Mouse (Mus musculus) forebrain, embryonic 13.5 days (tissue): Measurements from ENCODE around the gene Fbxl14. TPM values are rescaled to one million over a fixed set of nuclear protein-coding genes. Genes with fewer than 3 reads are reported as not detected.

Experiments used
- ATAC-seq: fragments of 200-750 bp; cut with Nextera tagmentation; 2 replicates; pipeline ENCODE4 v1.8.0; 2017
- H3K27ac ChIP-seq: fragments of 300-500 bp; sonication (generic); 2 replicates; pipeline ENCODE4 v1.5.1; 2015; ENCODE audit warnings: inconsistent platforms, mild to moderate bottlenecking, moderate library complexity
- H3K27me3 ChIP-seq: fragments of 300-500 bp; sonication (generic); 2 replicates; pipeline ENCODE4 v1.6.1; 2015; ENCODE audit warnings: mild to moderate bottlenecking, inconsistent platforms
- H3K36me3 ChIP-seq: fragments of 300-500 bp; sonication (generic); 2 replicates; pipeline ENCODE4 v1.6.1; 2015; ENCODE audit warnings: mild to moderate bottlenecking, inconsistent platforms; ENCODE audit not compliant: poor library complexity, severe bottlenecking
- H3K4me1 ChIP-seq: fragments of 300-500 bp; sonication (generic); 2 replicates; pipeline ENCODE4 v1.6.1; 2015; ENCODE audit warnings: inconsistent platforms
- H3K4me2 ChIP-seq: fragments of 300-500 bp; sonication (generic); 2 replicates; pipeline ENCODE4 v1.6.1; 2015; ENCODE audit warnings: inconsistent platforms, mild to moderate bottlenecking, moderate library complexity
- H3K4me3 ChIP-seq: fragments of 300-500 bp; sonication (generic); 2 replicates; pipeline ENCODE4 v1.5.1; 2015; ENCODE audit warnings: mild to moderate bottlenecking, inconsistent platforms
- H3K9ac ChIP-seq: fragments of 300-500 bp; sonication (generic); 2 replicates; pipeline ENCODE4 v1.6.1; 2015; ENCODE audit warnings: mild to moderate bottlenecking, inconsistent platforms
- H3K9me3 ChIP-seq: fragments of 300-500 bp; sonication (generic); replicated peaks from 2 replicates; pipeline ENCODE4 v1.6.1; 2016; ENCODE audit warnings: inconsistent platforms
- WGBS: fragments of 180-500 bp; shearing (Covaris S2); methylation state at CpG from one replicate; pipeline ENCODE4 v1.1.7; 2015; 5-methylcytosine and 5-hydroxymethylcytosine counted together
- polyA plus RNA-seq: library from polyadenylated mRNA; unstranded; fragments of >200 nt; fragmentation: Nextera tagmentation; extraction: Ambion mirVana; gene quantifications from 2 replicates; pipeline ENCODE4 v1.2.1, GENCODE M21; 2015

Gene Fbxl14
- polyA plus RNA-seq, 1 experiment from 2014 or later: 4.2 TPM

DNA sequence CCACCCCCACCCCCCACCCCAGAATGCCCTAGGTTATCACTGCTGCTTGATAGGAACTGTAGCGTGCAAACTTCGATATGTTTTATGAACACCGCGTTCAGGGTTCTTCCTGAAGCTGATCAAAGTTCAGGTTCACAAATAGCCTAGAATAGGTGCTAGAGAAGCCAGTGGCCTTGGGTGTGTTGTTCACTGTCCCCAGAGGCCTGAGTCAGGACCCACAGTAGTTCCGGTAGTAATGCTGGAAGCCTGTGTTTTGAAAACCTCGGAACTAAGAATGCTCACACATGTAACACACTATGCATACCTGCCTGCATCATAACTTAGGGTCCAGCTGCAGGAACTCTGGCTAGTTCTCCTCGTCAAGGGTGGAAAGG lies 7.6 kb downstream of the Fbxl14 start:
- 89% methylated on average over 7 of the region's 7 CpGs for WGBS
- Histone ChIP-seq H3K27ac (no peak overlapping the region), H3K36me3 (peaks cover 13% of the 10 kb centered on the region), H3K4me1 (peaks cover 61% of the 10 kb centered on the region), H3K27me3 (no peaks in the 10 kb centered on the region), H3K9me3 (no peaks in the 10 kb centered on the region), H3K4me2 (no peak overlapping the region), H3K4me3 (no peak overlapping the region), H3K9ac (no peak overlapping the region)
- ATAC-seq: no peak

- Histone ChIP-seq H3K27me3 (no peaks in the 10 kb centered on the region), H3K9me3 (no peaks in the 10 kb centered on the region), H3K4me2 (no peak overlapping the region), H3K4me1 (peaks cover 62% of the 10 kb centered on the region), H3K36me3 (peaks cover 13% of the 10 kb centered on the region), H3K4me3 (no peak overlapping the region), H3K9ac (no peak overlapping the region), H3K27ac (no peak overlapping the region)
- no peak for ATAC-seq
- WGBS: 90% methylated on average over 9 of the region's 9 CpGs
Observed at GRCm38 (mm10) chr6:119487619-119488018, 8.2 kb downstream of the Fbxl14 start.

DNA sequence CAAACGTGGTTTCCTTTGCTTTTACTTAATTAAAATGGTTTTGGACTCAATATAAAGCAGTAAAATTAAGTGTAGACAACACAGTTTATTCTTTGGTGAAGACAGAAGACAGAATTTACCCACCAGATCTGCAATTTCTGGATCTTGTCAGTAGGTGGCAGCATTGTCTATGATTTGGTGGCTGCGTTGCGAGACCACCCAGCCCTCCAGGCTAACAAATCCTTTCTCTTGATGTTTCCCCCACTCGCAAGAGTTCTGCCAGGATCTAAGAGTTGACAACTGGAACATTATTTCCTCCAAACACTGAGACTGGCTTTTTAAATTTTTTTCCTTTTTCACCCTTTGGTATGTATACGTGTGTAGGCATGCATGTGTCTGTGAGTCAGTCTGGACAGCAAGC lies 10.3 kb downstream of the Fbxl14 start:
- peak; percentile 54 for ATAC-seq
- H3K4me3 ChIP-seq: no peak overlapping the region
- no peaks in the 10 kb centered on the region for H3K9me3 ChIP-seq
- H3K27me3 ChIP-seq: no peaks in the 10 kb centered on the region
- H3K9ac ChIP-seq: no peak overlapping the region
- peaks cover under 1% of the 10 kb centered on the region; the same call in 1 of the 2 replicates for H3K36me3 ChIP-seq
- WGBS: 5% methylated on average over 5 of the region's 5 CpGs
- no peak overlapping the region for H3K4me2 ChIP-seq
- H3K27ac ChIP-seq: no peak overlapping the region
- H3K4me1 ChIP-seq: peaks cover 49% of the 10 kb centered on the region

GRCm38 (mm10) chr6:119490549-119490948 lies 11.1 kb downstream of the Fbxl14 start:
- 6% methylated on average over 11 of the region's 11 CpGs for WGBS
- no peaks in the 10 kb centered on the region for H3K27me3 ChIP-seq
- H3K9ac ChIP-seq: peak overlapping the region; percentile 34; the same call in 1 of the 2 replicates
- no peak overlapping the region for H3K4me3 ChIP-seq
- no peaks in the 10 kb centered on the region for H3K36me3 ChIP-seq
- 0 out of 2 replicates have a peak, but pooled peaks have one; percentile 16 for ATAC-seq
- peaks cover 42% of the 10 kb centered on the region for H3K4me1 ChIP-seq
- no peak overlapping the region for H3K27ac ChIP-seq
- peak overlapping the region; percentile 46 for H3K4me2 ChIP-seq
- no peaks in the 10 kb centered on the region for H3K9me3 ChIP-seq

DNA sequence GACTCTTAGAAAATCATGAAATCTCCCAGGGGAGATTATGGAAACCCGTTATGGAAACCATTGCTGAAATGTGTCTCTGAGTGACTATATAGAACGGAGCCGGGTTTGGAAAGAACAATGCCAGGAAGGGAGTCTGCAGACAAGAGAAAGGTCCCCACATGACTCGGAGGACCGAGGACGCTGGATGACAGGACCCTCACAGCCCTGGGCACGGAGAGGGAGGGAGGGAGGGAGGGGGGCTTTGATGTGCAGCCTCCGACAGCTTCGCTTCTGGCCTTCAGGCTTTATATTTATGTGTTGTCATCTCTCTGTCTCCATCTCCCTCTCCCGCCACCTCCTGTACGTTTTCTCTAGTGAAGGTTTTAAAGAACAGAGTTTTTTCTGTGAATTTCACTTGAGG lies 11.5 kb downstream of the Fbxl14 start:
- 10% methylated on average over 11 of the region's 11 CpGs for WGBS
- ATAC-seq: no peak
- Histone ChIP-seq H3K9ac (peak overlapping the region; percentile 34; the same call in 1 of the 2 replicates), H3K4me2 (peak overlapping the region; percentile 46), H3K4me1 (peaks cover 38% of the 10 kb centered on the region), H3K36me3 (no peaks in the 10 kb centered on the region), H3K27ac (no peak overlapping the region), H3K9me3 (no peaks in the 10 kb centered on the region), H3K4me3 (no peak overlapping the region), H3K27me3 (no peaks in the 10 kb centered on the region)

- H3K9ac ChIP-seq: no peak overlapping the region
- no peaks in the 10 kb centered on the region for H3K36me3 ChIP-seq
- no peaks in the 10 kb centered on the region for H3K9me3 ChIP-seq
- ATAC-seq: peak; percentile 44; the same call in 1 of the 2 replicates
- H3K4me3 ChIP-seq: no peak overlapping the region
- 7% methylated on average over 9 of the region's 9 CpGs for WGBS
- H3K4me2 ChIP-seq: 0 out of 2 replicates have a peak overlapping the region, but pooled peaks have one; percentile 3
- H3K4me1 ChIP-seq: peaks cover 34% of the 10 kb centered on the region
- no peaks in the 10 kb centered on the region for H3K27me3 ChIP-seq
- peak overlapping the region; percentile 45 for H3K27ac ChIP-seq
Observed at GRCm38 (mm10) chr6:119491997-119492629, 12.6 kb downstream of the Fbxl14 start.

DNA sequence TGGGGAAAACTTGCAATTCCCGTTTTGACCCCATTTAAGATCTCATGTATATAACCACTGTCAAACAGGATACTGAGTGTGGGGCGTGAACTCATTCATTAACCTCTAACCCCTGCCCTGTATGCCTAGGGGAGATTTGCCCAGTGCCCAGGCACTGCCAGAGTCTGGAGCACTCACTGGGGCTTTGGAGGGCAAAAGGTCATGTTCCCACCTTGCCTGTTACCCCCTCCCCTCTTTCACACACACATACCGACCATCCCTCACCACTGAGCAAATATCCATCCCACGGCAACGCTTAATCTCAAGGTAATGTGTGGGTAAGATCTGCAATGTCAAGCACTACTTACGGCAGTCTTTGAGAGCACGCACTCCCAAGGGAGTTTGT lies 13.2 kb downstream of the Fbxl14 start:
- ATAC-seq: no peak; the same call in 1 of the 2 replicates
- H3K9me3 ChIP-seq: no peaks in the 10 kb centered on the region
- H3K4me1 ChIP-seq: peaks cover 34% of the 10 kb centered on the region
- H3K36me3 ChIP-seq: no peaks in the 10 kb centered on the region
- H3K27ac ChIP-seq: peak overlapping the region; percentile 45; the same call in 1 of the 2 replicates
- WGBS: 3% methylated on average over 7 of the region's 7 CpGs
- H3K9ac ChIP-seq: 0 out of 2 replicates have a peak overlapping the region, but pooled peaks have one; percentile 12
- no peak overlapping the region for H3K4me3 ChIP-seq
- no peaks in the 10 kb centered on the region for H3K27me3 ChIP-seq
- 0 out of 2 replicates have a peak overlapping the region, but pooled peaks have one; percentile 3 for H3K4me2 ChIP-seq

DNA sequence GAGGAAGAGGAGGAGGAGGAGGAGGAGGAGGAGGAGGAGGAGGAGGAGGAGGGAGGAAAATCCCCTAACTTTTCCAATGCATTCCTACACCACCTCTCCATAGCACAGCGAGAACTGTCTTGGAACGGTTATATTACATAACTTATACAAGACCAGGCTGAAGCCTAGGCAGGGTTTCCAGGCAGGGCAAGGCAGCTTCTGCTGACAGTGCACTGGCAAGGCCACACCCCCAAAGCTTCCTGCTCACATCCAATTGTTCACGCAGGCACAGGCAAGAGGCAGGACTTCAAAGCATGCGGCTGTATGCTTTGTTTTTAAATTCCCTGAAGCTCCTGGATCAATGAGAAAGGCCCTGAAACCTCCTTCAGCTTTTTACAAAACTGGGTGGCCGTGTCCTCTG lies 19.8 kb downstream of the Fbxl14 start:
- Histone ChIP-seq H3K27ac (no peak overlapping the region), H3K27me3 (no peaks in the 10 kb centered on the region), H3K4me2 (no peak overlapping the region), H3K9me3 (no peaks in the 10 kb centered on the region), H3K9ac (no peak overlapping the region), H3K36me3 (no peaks in the 10 kb centered on the region), H3K4me1 (peaks cover 13% of the 10 kb centered on the region; the same call in 1 of the 2 replicates), H3K4me3 (no peak overlapping the region)
- no peak for ATAC-seq
- 25% methylated on average over 5 of the region's 5 CpGs for WGBS

DNA sequence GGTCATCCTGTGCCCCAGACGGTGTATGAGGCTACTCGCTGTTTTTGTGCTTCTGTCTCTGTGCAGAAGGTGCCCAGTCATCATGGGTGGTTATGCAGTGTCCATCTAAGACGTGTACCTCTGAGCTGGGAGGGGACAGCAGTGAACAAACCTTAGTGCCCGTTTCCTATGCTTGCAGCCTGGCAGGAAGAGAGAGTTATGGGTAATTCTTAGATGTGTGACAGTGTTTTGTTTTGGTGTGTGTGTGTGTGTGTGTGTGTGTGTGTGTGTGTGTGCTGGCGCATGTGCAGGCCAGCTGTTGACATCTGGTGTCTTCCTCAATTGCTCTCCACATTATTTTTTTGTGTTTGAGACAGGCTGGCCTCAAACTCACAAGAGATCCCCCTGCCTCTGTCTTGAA lies 20.6 kb downstream of the Fbxl14 start:
- H3K4me2 ChIP-seq: no peak overlapping the region
- no peaks in the 10 kb centered on the region for H3K9me3 ChIP-seq
- no peaks in the 10 kb centered on the region for H3K36me3 ChIP-seq
- no peak for ATAC-seq
- H3K9ac ChIP-seq: no peak overlapping the region
- H3K4me3 ChIP-seq: no peak overlapping the region
- H3K27me3 ChIP-seq: no peaks in the 10 kb centered on the region
- H3K27ac ChIP-seq: 0 out of 2 replicates have a peak overlapping the region, but pooled peaks have one; percentile 20
- WGBS: 60% methylated on average over 5 of the region's 5 CpGs
- peaks cover 13% of the 10 kb centered on the region; the same call in 1 of the 2 replicates for H3K4me1 ChIP-seq

GRCm38 (mm10) chr6:119502031-119502430 lies 22.6 kb downstream of the Fbxl14 start:
- WGBS: 60% methylated on average over 9 of the region's 9 CpGs
- no peaks in the 10 kb centered on the region for H3K27me3 ChIP-seq
- no peak for ATAC-seq
- H3K36me3 ChIP-seq: no peaks in the 10 kb centered on the region
- no peak overlapping the region for H3K4me3 ChIP-seq
- no peaks in the 10 kb centered on the region for H3K9me3 ChIP-seq
- peaks cover 13% of the 10 kb centered on the region; the same call in 1 of the 2 replicates for H3K4me1 ChIP-seq
- H3K4me2 ChIP-seq: no peak overlapping the region
- H3K9ac ChIP-seq: no peak overlapping the region
- no peak overlapping the region for H3K27ac ChIP-seq

GRCm38 (mm10) chr6:119504756-119505155 lies 25.3 kb downstream of the Fbxl14 start:
- no peak overlapping the region for H3K4me3 ChIP-seq
- 91% methylated on average over 8 of the region's 8 CpGs for WGBS
- ATAC-seq: no peak
- no peaks in the 10 kb centered on the region for H3K27me3 ChIP-seq
- H3K36me3 ChIP-seq: no peaks in the 10 kb centered on the region
- no peak overlapping the region for H3K9ac ChIP-seq
- no peak overlapping the region for H3K4me2 ChIP-seq
- no peaks in the 10 kb centered on the region for H3K9me3 ChIP-seq
- peaks cover 5% of the 10 kb centered on the region; the same call in 1 of the 2 replicates for H3K4me1 ChIP-seq
- H3K27ac ChIP-seq: no peak overlapping the region

DNA sequence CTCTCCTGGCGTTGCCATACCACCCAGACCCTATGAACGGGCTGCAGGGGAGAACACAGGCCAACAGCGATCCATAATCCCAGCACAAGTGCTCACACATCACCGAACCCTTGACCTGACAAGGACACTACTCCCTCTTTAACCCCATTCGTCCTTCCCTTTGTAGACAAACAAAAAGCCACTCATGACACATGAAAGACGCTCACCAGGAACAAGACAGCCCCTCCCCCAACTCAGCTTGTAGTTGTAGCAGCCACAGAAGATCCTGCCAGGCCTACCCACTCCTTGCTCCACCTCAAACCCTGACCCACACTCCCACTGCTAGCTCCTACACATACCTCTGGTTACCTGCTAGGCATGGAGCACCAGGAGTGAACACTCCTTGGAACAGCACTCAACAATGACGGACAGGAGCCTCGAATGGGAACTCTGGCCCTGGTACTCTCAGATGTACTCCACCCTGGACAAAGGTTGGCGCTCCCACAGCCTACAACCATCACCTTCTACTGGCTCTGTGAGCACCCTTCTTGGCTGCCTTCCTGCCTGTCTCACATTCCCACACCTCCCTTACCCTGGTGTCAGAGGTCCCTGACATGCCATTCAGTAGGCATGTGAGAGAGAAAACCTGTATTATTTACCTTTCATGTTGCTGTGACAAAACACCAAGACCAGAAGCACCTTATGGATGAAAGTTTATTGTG lies 26.2 kb downstream of the Fbxl14 start:
- H3K27me3 ChIP-seq: no peaks in the 10 kb centered on the region
- no peak overlapping the region for H3K4me2 ChIP-seq
- ATAC-seq: no peak
- H3K9ac ChIP-seq: no peak overlapping the region
- no peak overlapping the region for H3K4me3 ChIP-seq
- no peaks in the 10 kb centered on the region for H3K9me3 ChIP-seq
- H3K36me3 ChIP-seq: no peaks in the 10 kb centered on the region
- no peak overlapping the region for H3K27ac ChIP-seq
- peaks cover 5% of the 10 kb centered on the region; the same call in 1 of the 2 replicates for H3K4me1 ChIP-seq
- WGBS: 60% methylated on average over 9 of the region's 9 CpGs
